Mouse (Mus musculus): ENCODE measurements around the gene Ankrd12. TPM values are rescaled to one million over a fixed set of nuclear protein-coding genes. Genes with fewer than 3 reads are reported as not detected.

Gene Ankrd12
- 9.9 TPM for polyA plus RNA-seq (2014; fragmentation: Illumina TruSeq; extraction: RNeasy Lipid Tissue Mini Kit (QIAGEN cat#74804); ENCODE audit: low read depth, low replicate concordance)

DNA sequence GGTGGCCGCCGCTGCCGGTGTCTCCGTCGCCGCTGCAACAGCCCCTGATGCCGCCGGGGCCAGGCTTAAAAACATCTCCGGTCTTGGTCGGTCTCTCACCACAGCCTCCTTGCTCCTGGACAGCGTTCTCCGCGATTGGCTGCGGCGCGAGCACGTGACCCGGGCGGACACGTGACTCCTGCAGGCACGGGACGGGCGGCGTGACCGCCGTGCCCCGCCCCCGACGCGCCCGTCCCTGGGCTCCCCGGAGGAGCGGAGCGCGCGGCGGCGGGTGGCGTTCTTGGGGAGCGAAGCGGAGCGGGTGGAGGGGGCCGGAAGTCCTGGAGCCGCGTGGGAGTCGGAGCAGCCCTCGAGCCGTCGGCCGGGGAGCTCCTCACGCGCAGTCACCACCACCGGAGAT, at the start of gene Ankrd12:
Ankrd12 (minus strand) TSS at position 156 of the 400 bp plus-strand sequence.

GRCm38 (mm10) chr17:66123066-66123815, 46.4 kb upstream of the Ankrd12 start, which contains the start of gene Ddx11:
Gene Ddx11, plus strand, starts transcription at chr17:66123520.

DNA sequence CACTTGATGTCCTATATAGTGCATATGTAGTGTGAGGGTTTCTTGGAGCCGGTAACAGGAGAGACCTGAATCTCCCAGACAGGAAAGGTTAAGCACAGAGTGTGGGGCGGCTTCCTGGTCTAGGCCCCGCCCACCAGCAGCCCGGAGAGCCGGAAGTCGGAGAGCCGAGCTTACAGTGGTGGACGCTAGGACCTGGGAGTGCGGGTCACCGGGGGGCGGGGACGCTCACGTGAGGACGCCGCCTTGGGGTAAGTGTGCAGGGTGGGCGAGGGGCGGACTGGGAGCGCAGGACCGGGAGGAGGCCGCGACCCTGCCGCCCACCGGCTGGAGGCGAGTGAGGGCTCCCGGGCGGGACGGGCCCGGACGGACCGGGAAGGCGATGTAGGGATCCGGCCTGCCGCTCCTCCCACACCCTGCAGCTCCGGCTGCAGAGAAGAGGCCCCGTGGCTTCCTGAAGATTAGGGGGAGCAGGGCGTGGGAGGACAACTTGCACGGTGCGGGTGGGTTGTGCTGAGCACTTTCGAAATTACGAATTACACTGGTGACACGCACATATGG, 34.6 kb upstream of the Ankrd12 start, which contains the start of gene Washc1:
Washc1 (plus strand) TSS at position 144 of the 558 bp plus-strand sequence.

DNA sequence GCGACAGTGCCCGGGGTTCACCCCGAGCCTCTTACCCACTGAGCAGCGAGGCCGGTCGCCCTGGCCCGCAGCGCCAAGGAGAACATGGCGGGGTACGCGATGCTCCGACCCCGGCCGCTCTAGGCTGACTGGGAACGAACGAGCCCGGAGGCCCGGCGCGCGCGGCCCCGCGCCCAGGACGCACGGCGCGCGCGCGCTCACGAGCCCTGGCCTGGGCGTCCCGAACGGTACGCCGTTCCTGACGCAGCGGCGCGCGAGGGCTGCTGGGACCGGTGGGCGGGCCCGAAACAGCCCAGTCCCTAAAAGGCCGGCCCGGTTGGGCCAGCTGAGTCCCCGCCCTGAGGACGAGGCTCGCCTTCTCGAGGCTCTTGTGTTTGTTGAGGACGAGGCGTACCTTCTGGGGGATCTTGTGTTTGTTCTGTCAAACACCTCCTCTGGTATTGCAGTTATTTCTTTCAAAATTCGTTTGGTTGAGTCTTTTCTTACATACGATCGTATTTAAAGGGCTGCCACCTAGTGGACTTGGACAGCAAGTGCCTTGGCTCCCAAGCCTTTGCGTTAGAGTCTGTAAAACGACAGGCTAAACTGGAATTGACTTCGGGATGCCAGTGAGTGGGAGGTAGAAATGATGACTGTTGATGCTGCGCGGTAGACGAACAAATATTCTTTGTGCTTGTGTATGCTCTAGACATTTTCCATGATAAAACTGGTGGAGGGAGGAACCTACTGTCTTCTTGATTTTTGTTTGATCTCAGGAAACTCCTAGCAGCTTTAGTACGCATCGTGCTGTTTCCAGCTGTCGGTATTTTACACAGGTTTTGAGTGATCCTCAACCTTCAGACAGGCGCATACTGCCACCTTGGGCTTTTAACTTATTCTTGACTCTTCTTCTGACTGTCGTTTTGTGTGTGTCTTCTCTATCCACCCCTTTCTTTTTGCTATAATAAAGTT, 24.8 kb upstream of the Ankrd12 start, which contains the start of gene Ndufv2:
Ndufv2 (minus strand) TSS at position 180 of the 951 bp plus-strand sequence.

GRCm38 (mm10) chr17:65950622-65951404, 126.1 kb downstream of the Ankrd12 start, which contains the start of gene Twsg1:
Gene Twsg1, minus strand, starts transcription at chr17:65951226.

Other genes starting within 250 kb of the Ankrd12 start
- gene Ralbp1, start 191.3 kb downstream of the Ankrd12 start, polyA plus RNA-seq (2014; fragmentation: Illumina TruSeq; extraction: RNeasy Lipid Tissue Mini Kit (QIAGEN cat#74804); ENCODE audit: low read depth, low replicate concordance) = 50.4 TPM
- gene Twsg1, start 125.9 kb downstream of the Ankrd12 start, polyA plus RNA-seq (2014; fragmentation: Illumina TruSeq; extraction: RNeasy Lipid Tissue Mini Kit (QIAGEN cat#74804); ENCODE audit: low read depth, low replicate concordance) = 56.1 TPM
- 190 TPM for gene Ndufv2, start 24.5 kb upstream of the Ankrd12 start, polyA plus RNA-seq (2014; fragmentation: Illumina TruSeq; extraction: RNeasy Lipid Tissue Mini Kit (QIAGEN cat#74804); ENCODE audit: low read depth, low replicate concordance)
- gene Washc1, start 34.5 kb upstream of the Ankrd12 start, polyA plus RNA-seq (2014; fragmentation: Illumina TruSeq; extraction: RNeasy Lipid Tissue Mini Kit (QIAGEN cat#74804); ENCODE audit: low read depth, low replicate concordance) = 30.8 TPM
- 3.0 TPM for gene Ddx11, start 46.4 kb upstream of the Ankrd12 start, polyA plus RNA-seq (2014; fragmentation: Illumina TruSeq; extraction: RNeasy Lipid Tissue Mini Kit (QIAGEN cat#74804); ENCODE audit: low read depth, low replicate concordance)

Measured in adipose tissue, adult 10 weeks (tissue).